Mouse (Mus musculus) thymus, postnatal 4 days (tissue): Measurements from ENCODE around the gene Urb2.
"Not testable (repeated sequence)": the region's sequence is repeated elsewhere in the genome, so short reads cannot be mapped to it uniquely, and the experiment has no call there.

Experiments used
- DNase-seq: peaks from one replicate; pipeline ENCODE4 v3.0.0; 2021

Gene Urb2

GRCm38 (mm10) chr8:124014751-124015150, 6.6 kb upstream of the Urb2 start:
- no peak for DNase-seq

GRCm38 (mm10) chr8:124019782-124020181, 1.5 kb upstream of the Urb2 start:
- DNase-seq: peak; percentile 23

- DNase-seq: peak; percentile 82
Observed at GRCm38 (mm10) chr8:124020439-124021236, 670 bp upstream of the Urb2 start.

- not testable (repeated sequence) for DNase-seq
Observed at GRCm38 (mm10) chr8:124026265-124026664, 5.0 kb downstream of the Urb2 start.

- DNase-seq: no peak
Observed at GRCm38 (mm10) chr8:124027831-124028230, 6.5 kb downstream of the Urb2 start.

- no peak for DNase-seq
Observed at GRCm38 (mm10) chr8:124033400-124033799, 12.1 kb downstream of the Urb2 start.

GRCm38 (mm10) chr8:124038121-124038520, 16.8 kb downstream of the Urb2 start:
- DNase-seq: no peak

- DNase-seq: no peak
Observed at GRCm38 (mm10) chr8:124039351-124039750, 18.0 kb downstream of the Urb2 start.

- DNase-seq: no peak
Observed at GRCm38 (mm10) chr8:124042201-124042600, 20.9 kb downstream of the Urb2 start.

- no peak for DNase-seq
Observed at GRCm38 (mm10) chr8:124044421-124044820, 23.1 kb downstream of the Urb2 start.

GRCm38 (mm10) chr8:124044931-124045330, 23.6 kb downstream of the Urb2 start:
- no peak for DNase-seq

- DNase-seq: no peak
Observed at GRCm38 (mm10) chr8:124045856-124046255, 24.5 kb downstream of the Urb2 start.

- DNase-seq: peak; percentile 87
Observed at GRCm38 (mm10) chr8:124052110-124052509, 30.8 kb downstream of the Urb2 start.

GRCm38 (mm10) chr8:124052568-124052967, 31.3 kb downstream of the Urb2 start:
- DNase-seq: no peak

- peak; percentile 64 for DNase-seq
Observed at GRCm38 (mm10) chr8:124056832-124057655, 35.7 kb downstream of the Urb2 start.

- peak; percentile 56 for DNase-seq
Observed at GRCm38 (mm10) chr8:124066325-124067058, 45.2 kb downstream of the Urb2 start.

- DNase-seq: no peak
Observed at GRCm38 (mm10) chr8:124067059-124067750, 45.9 kb downstream of the Urb2 start.

GRCm38 (mm10) chr8:124070363-124071324, 49.3 kb downstream of the Urb2 start:
- DNase-seq: no peak

GRCm38 (mm10) chr8:124075977-124076376, 54.7 kb downstream of the Urb2 start:
- DNase-seq: peak; percentile 65

GRCm38 (mm10) chr8:124076416-124076815, 55.1 kb downstream of the Urb2 start:
- DNase-seq: peak; percentile 60

- no peak for DNase-seq
Observed at GRCm38 (mm10) chr8:124077377-124077776, 56.1 kb downstream of the Urb2 start.
